Comparison of ENCODE assay signal across 19 mouse cellular contexts in genomic region chr12:32482343-32482742, GRCm38 (mm10).
DNase-seq lines count a peak whose midpoint lies in the region; ATAC-seq and TF ChIP-seq lines count a peak whose summit lies in the region.
"Had no signal": no experiment of that assay in that cellular context is flagged by ENCODE, and none has a peak within 500 bp of the region (broad histone marks: within the 10 kb centered on the region; RNA-seq: fewer than 3 reads in every experiment).

No protein-coding gene starts in this region.

- H3K9ac ChIP-seq in liver, adult 2 months (ENCODE audit: low read depth, low read length) = no peak overlapping the region
- H3K9ac ChIP-seq in liver, postnatal 0 days (replicated peaks) = no peak overlapping the region
- no peak overlapping the region for H3K9ac ChIP-seq in stomach, embryonic 16.5 days (ENCODE audit: low read length)
- H3K9ac ChIP-seq: forebrain, embryonic 13.5 days; heart, embryonic 13.5 days; hindbrain, embryonic 12.5 days had no signal

- no peak for ATAC-seq in liver, postnatal 0 days
- ATAC-seq in stomach, embryonic 16.5 days (ENCODE audit: insufficient read depth, low FRiP score) = peak; percentile 66; the same call in 1 of the 2 replicates
- ATAC-seq: forebrain, embryonic 13.5 days had no signal

- peak; percentile 31 for DNase-seq in liver, adult 2 months (ENCODE audit: extremely low read depth, low read depth, low spot score)
- no peak for DNase-seq in liver, postnatal 0 days
- DNase-seq in lung, postnatal 25 days (ENCODE audit: low spot score) = peak; percentile 34
- no peak for DNase-seq in lung, postnatal 14 days
- peak; percentile 63 for DNase-seq in large intestine, adult 2 months (ENCODE audit: low read depth, low spot score)
- DNase-seq in left cerebral cortex, adult 8-10 months (ENCODE audit: low spot score in 2 of 2) = no peak
- no peak for DNase-seq in cerebellum, adult 11 months
- DNase-seq: adrenal gland, adult 2 months; adrenal gland, postnatal 25 days; cerebellum, adult 2 months; cerebellum, postnatal 10 days; gastrocnemius, adult 2 months; gastrocnemius, postnatal 25 days; heart, postnatal 36 days had no signal

- no peaks in the 10 kb centered on the region for H3K79me2 ChIP-seq in liver, adult 2 months (ENCODE audit: control insufficient read depth, insufficient read depth, low read length)

- H3K27ac ChIP-seq in liver, adult 2 months (replicated peaks; ENCODE audit: insufficient read depth, low read depth, low read length) = no peak overlapping the region
- H3K27ac ChIP-seq in liver, postnatal 0 days (ENCODE audit: low read depth) = no peak overlapping the region
- H3K27ac ChIP-seq in stomach, embryonic 16.5 days (ENCODE audit: low read length) = no peak overlapping the region
- H3K27ac ChIP-seq: embryonic facial prominence, embryonic 10.5 days; forebrain, embryonic 13.5 days; gastrocnemius, adult 2 months; heart, embryonic 13.5 days; hindbrain, embryonic 12.5 days had no signal

- H3K4me3 ChIP-seq in liver, adult 2 months (ENCODE audit: insufficient read depth, low read depth, low read length) = no peak overlapping the region
- H3K4me3 ChIP-seq in liver, postnatal 0 days (ENCODE audit: low read depth, low read length) = no peak overlapping the region
- no peak overlapping the region for H3K4me3 ChIP-seq in stomach, embryonic 16.5 days (replicated peaks; ENCODE audit: low read length)
- H3K4me3 ChIP-seq: embryonic facial prominence, embryonic 10.5 days; forebrain, embryonic 13.5 days; gastrocnemius, adult 2 months; heart, embryonic 13.5 days; hindbrain, embryonic 12.5 days had no signal

- H3K9me3 ChIP-seq in liver, postnatal 0 days (ENCODE audit: low read length) = no peaks in the 10 kb centered on the region
- H3K9me3 ChIP-seq in stomach, embryonic 16.5 days (replicated peaks; ENCODE audit: control insufficient read depth, low read length) = no peaks in the 10 kb centered on the region
- H3K9me3 ChIP-seq: embryonic facial prominence, embryonic 10.5 days; forebrain, embryonic 13.5 days; heart, embryonic 13.5 days; hindbrain, embryonic 12.5 days had no signal

- TF ChIP-seq CTCF in liver, adult 2 months (IDR thresholded peaks at IDR 0.05; ENCODE audit: low read depth, low read length) = no peak
- TF ChIP-seq CTCF in liver, postnatal 0 days (IDR thresholded peaks at IDR 0.05; ENCODE audit: low read depth) = no peak

- no peak for TF ChIP-seq EP300 in liver, postnatal 0 days (IDR thresholded peaks at IDR 0.05; ENCODE audit: low read depth)

- no peaks in the 10 kb centered on the region for H3K27me3 ChIP-seq in liver, adult 2 months (ENCODE audit: control insufficient read depth, insufficient read depth, low read length)
- no peaks in the 10 kb centered on the region for H3K27me3 ChIP-seq in liver, postnatal 0 days (ENCODE audit: insufficient read depth, low read length)
- no peaks in the 10 kb centered on the region for H3K27me3 ChIP-seq in stomach, embryonic 16.5 days (ENCODE audit: control insufficient read depth, insufficient read depth, low read length)
- H3K27me3 ChIP-seq: forebrain, embryonic 13.5 days; heart, embryonic 13.5 days; hindbrain, embryonic 12.5 days had no signal

- TF ChIP-seq POLR2A in liver, adult 2 months (IDR thresholded peaks at IDR 0.05; ENCODE audit: extremely low read depth, insufficient read depth, low read length) = no peak

- H3K4me2 ChIP-seq in liver, postnatal 0 days (ENCODE audit: low read depth, low read length) = no peak overlapping the region
- H3K4me2 ChIP-seq in stomach, embryonic 16.5 days (ENCODE audit: low read depth, low read length) = no peak overlapping the region
- H3K4me2 ChIP-seq: forebrain, embryonic 13.5 days; heart, embryonic 13.5 days; hindbrain, embryonic 12.5 days had no signal

- H3K36me3 ChIP-seq in liver, adult 2 months (ENCODE audit: control insufficient read depth, insufficient read depth, low read length) = no peaks in the 10 kb centered on the region
- H3K36me3 ChIP-seq in liver, postnatal 0 days (replicated peaks; ENCODE audit: insufficient read depth, low read length) = no peaks in the 10 kb centered on the region
- H3K36me3 ChIP-seq in stomach, embryonic 16.5 days (ENCODE audit: control insufficient read depth, insufficient read depth, low read length) = no peaks in the 10 kb centered on the region
- H3K36me3 ChIP-seq: embryonic facial prominence, embryonic 10.5 days; heart, embryonic 13.5 days; hindbrain, embryonic 12.5 days had no signal

- no peaks in the 10 kb centered on the region for H3K4me1 ChIP-seq in liver, adult 2 months (ENCODE audit: control insufficient read depth, insufficient read depth, low read length)
- no peaks in the 10 kb centered on the region for H3K4me1 ChIP-seq in liver, postnatal 0 days (ENCODE audit: insufficient read depth)
- H3K4me1 ChIP-seq in stomach, embryonic 16.5 days (ENCODE audit: control insufficient read depth, insufficient read depth, low read length) = peaks cover 6% of the 10 kb centered on the region
- H3K4me1 ChIP-seq: forebrain, embryonic 13.5 days; hindbrain, embryonic 12.5 days had no signal

- 9% methylated on average over 1 of the region's 1 CpGs for WGBS in liver, adult 2 months
- WGBS in liver, postnatal 0 days (ENCODE audit: insufficient replicate concordance) = 48% methylated on average over 1 of the region's 1 CpGs
- WGBS in large intestine, adult 2 months = 17% methylated on average over 1 of the region's 1 CpGs
- 23% methylated on average over 1 of the region's 1 CpGs for WGBS in stomach, embryonic 16.5 days

Comparison
In these comparisons a context has a peak if more than half of its experiments do, and no peak if none do; other contexts are left out.
1. DNase-seq: peak in liver, adult 2 months (single experiment), lung, postnatal 25 days (single experiment) and large intestine, adult 2 months (single experiment); none in liver, postnatal 0 days (single experiment), lung, postnatal 14 days (single experiment), left cerebral cortex, adult 8-10 months (0 of 2) and cerebellum, adult 11 months (single experiment).